Mouse (Mus musculus): ENCODE data around the gene Cacna2d4.
A peak's percentile ranks its signal among the peaks of the same experiment; 100 is the strongest.

Cacna2d4 gene

DNA sequence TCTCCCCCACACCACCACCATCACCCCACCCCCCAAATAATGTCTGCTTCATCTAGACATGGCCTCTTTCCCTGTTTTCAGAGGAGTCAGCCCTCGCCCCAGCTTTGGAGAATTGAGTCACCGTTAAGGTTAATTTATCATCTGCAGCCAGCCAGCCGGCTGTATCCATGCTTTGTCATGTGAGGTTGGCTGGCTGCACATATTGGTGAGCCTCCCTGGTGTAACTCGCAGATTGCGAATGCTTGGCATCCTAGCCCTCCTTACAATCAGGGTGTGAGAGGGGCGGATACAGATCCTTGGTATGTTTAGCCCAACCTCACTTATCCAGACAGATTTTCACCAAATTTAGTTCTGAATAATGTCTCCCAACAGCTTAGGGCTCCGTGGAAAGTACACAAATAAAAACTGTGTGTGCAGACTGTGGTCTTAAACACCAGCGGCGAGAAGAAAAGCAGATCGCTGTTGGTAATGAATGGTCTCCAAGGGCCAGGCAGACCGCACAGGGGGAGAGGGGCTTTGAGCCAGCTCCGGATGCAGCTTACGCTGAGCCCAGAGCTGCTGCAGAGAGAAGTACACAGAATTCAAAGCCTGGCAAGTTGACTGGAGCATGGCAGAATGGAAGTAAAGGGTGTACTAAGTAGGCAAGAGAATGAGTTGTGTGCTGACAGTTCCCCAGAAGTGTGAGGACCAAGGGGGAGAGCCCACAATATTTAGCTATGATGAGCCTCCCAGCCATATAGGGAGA, 11.7 kb upstream of the Cacna2d4 start:
- peak; percentile 30 for DNase-seq

- no peak for DNase-seq
Measured at GRCm38 (mm10) chr6:119225226-119225625, 11.1 kb upstream of the Cacna2d4 start.

- DNase-seq: no peak
Measured at GRCm38 (mm10) chr6:119225731-119226130, 10.6 kb upstream of the Cacna2d4 start.

- no peak for DNase-seq
Measured at GRCm38 (mm10) chr6:119227001-119227400, 9.3 kb upstream of the Cacna2d4 start.

DNA sequence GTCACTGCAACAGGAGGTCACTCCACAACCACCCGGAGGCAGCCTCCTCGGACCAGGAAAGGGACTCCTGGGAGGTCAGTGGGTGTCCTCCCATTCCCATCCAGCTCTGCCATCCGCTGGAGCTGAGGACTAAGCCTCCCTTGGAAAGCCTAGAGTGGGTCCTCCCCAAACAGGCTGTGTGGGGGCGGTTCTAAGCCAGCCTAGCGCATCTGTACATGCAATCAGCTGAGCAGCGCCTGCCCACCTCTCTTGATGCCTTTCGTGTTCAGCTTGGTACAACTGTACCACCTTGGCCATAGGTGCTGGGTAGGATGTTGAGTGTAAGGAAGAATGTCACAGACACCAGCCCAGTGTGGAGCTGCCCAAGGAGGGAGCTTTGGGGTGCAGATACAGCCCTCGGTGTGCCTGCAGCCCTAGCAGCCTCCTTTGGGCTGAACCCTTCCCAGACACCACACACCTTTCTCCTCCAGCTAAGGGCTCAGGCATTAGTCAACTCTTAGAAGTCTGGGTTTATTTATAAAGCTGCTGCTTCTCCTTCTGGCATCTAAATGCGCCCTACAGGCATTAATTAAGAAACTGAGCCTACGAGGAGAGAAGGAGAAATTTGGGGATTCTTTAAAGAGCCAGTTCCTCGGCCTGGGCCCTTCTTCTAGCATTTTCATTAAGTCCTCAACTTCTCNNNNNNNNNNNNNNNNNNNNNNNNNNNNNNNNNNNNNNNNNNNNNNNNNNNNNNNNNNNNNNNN, 7.3 kb upstream of the Cacna2d4 start:
- DNase-seq: peak; percentile 52

- DNase-seq: no peak
Measured at GRCm38 (mm10) chr6:119233066-119233465, 3.3 kb upstream of the Cacna2d4 start.

GRCm38 (mm10) chr6:119235441-119235840, 885 bp upstream of the Cacna2d4 start:
- DNase-seq: no peak

DNA sequence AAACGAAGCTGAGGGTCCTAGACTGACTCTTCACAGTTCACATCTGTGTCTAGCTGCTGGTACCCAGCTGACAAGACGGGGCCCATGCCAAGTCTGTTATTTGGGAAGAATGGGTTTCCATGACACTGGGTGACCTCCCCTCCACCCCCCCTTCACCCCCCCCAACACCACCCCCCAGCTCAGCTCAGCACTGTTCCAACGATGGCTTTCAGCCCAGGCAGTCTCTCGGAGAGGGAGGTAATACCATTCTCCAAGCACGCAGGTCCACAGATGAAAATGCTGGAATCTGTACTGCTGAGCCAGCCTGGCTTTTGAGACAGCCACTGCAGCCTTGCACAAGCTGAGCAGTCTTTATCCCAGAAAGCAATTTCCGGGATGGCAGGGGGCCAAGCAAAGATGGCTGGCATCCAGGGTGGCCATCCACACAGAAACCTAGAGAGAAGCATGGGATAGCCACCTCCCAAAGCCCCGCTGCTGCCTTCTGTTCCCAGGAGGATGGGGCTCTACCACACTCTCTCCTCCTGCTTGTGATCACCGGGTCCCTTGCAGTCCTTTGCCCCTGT, 1.2 kb downstream of the Cacna2d4 start:
- DNase-seq: peak; percentile 63

- DNase-seq: no peak
Measured at GRCm38 (mm10) chr6:119239341-119240005, 3.1 kb downstream of the Cacna2d4 start.

- no peak for DNase-seq
Measured at GRCm38 (mm10) chr6:119240256-119240655, 3.9 kb downstream of the Cacna2d4 start.

DNA sequence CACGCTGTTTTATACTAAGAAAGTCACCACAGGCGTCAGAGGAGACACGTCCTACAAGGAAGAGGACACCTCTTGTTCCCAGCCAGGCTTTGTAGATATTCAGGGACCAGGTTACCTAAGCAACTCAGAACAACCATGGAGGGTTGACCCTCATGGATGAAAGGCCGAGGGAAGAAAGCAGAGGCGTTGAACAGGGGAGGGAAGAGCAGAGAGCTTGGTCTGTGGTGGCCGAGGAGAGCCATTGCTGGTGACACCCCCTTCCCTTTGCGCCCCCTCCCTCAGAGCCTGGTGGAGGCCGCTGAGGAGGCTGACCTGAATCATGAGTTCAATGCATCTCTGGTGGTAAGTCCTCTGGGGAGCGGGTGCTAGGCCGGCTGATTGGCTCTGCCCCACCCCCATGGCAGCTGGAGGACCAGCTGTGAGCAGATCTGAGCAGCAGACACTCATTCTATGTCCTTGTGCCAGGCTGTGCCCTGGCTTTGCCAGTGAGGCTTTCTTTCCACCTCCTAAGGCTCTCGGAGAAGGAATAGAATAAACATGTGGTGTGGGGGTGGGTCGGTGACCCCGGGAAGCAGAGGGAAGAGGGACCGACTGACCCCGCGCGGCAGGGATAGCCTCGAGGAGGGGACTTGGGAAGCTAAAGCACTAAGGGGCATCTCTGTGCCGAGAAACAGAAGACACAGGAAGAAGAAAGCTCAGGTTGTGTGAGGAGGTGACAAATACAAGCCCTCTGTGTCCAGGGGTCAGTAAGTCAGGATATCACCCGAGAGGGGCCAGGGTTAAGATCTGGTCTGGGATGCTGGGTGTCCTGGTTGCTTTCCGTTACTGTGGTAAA, 4.8 kb downstream of the Cacna2d4 start:
- no peak for DNase-seq

- DNase-seq: no peak
Measured at GRCm38 (mm10) chr6:119246082-119246481, 9.8 kb downstream of the Cacna2d4 start.

DNA sequence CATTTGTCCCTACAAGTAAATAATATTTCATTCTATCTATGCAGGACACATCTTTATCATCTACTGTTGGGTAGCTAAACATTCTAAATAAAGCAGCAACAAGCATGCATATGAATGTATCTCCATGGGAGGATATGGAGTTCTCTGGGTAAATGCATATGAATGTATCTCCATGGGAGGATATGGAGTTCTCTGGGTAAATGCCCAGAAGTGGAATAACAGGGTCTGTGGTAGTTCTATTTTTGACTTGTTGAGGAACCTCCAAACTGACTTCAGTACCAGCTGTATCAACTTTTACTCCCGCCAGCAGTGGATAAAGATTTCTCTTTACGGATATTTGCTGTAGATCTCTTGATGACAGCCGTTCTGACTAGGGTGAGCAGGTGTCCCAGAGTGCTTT, 12.3 kb downstream of the Cacna2d4 start:
- DNase-seq: no peak

DNA sequence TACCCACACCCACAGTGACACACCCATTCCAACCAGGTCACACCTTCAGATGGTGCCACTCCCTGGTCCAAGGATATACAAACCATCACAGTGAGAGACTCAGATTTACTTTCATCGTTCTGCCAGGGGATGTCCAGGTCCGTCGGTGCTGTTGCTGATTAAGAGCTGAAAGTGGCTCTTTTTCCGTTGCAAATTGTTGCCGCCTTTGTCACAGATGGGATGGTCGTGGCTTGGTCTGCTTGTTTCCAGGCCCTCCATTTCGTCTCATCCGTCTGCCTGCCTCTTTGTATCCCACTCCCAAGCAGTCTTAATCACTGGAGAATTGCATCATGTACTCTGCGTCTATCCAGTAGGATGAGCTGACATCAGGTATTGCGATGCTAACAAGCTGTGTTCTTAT, 13.4 kb downstream of the Cacna2d4 start:
- DNase-seq: no peak

- no peak for DNase-seq
Measured at GRCm38 (mm10) chr6:119251704-119252103, 15.4 kb downstream of the Cacna2d4 start.

- DNase-seq: no peak
Measured at GRCm38 (mm10) chr6:119276713-119277112, 40.4 kb downstream of the Cacna2d4 start.

- DNase-seq: peak; percentile 43
Measured at GRCm38 (mm10) chr6:119280761-119281160, 44.4 kb downstream of the Cacna2d4 start.

- DNase-seq: no peak
Measured at GRCm38 (mm10) chr6:119301310-119301709, 65.0 kb downstream of the Cacna2d4 start.

DNA sequence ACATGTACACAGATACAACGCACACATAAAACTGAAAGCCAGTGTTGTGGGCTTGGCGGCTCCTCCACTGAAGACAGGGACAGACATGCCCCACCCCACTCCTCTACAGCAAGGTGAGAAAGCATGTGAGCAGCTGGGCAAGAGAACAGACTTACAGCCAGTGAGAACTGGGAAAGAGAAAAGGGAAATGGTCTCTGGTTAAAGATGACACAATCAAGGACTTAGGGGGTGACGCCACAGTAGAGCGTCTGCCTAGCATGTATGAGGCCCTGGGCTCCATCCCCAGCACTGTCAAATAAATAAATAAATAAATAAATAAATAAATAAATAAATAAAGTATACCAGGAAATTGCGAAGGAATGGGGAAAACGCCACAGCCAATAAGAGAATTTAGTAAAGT, 67.0 kb downstream of the Cacna2d4 start:
- no peak for DNase-seq

GRCm38 (mm10) chr6:119307867-119308413, 71.6 kb downstream of the Cacna2d4 start:
- DNase-seq: no peak

- DNase-seq: peak; percentile 74
Measured at GRCm38 (mm10) chr6:119310176-119310575, 73.8 kb downstream of the Cacna2d4 start.

GRCm38 (mm10) chr6:119312381-119312780, 76.1 kb downstream of the Cacna2d4 start:
- no peak for DNase-seq

Measured in right cerebral cortex, postnatal 25 days (tissue).